14 mouse cellular contexts compared by ENCODE assay signal in the genomic region with DNA sequence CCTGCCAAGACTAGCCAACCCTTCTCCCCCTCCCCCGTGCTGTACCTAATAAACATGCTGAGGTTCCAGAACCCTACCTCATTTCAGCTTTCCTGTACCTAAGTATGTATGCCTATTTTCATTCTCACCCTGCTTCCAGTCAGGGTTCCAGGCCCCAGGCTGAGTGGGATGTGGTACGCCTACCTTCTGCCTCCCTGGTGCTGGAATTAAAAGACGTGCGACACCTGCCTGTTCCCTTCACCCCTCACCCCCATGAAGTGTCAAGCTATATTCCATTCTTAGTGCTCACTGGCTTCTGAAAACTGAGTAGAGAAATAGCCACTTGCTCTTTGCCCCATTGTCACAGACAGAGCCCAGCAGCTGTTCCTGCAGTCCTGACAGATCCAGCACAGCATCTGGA.
"Had no signal": no experiment of that assay in that cellular context is flagged by ENCODE, and none has a peak within 500 bp of the region (broad histone marks: within the 10 kb centered on the region; RNA-seq: fewer than 3 reads in every experiment).

No protein-coding gene starts in this region.

- H3K4me2 ChIP-seq: intestine, embryonic 15.5 days; neural tube, embryonic 12.5 days had no signal

- H3K27me3 ChIP-seq: intestine, embryonic 15.5 days; neural tube, embryonic 12.5 days had no signal

- ATAC-seq: intestine, embryonic 15.5 days had no signal

- DNase-seq: kidney, adult 18-20 months; kidney, postnatal 10 days; kidney, postnatal 4 days; lung, adult 18-20 months; lung, postnatal 36 days; midbrain, embryonic 14.5 days; right cerebral cortex, postnatal 14 days; thymus, adult 18-20 months; thymus, postnatal 25 days had no signal

- H3K9me3 ChIP-seq: intestine, embryonic 15.5 days; midbrain, embryonic 10.5 days; neural tube, embryonic 12.5 days had no signal

- H3K27ac ChIP-seq: intestine, embryonic 15.5 days; layer of hippocampus, adult 2 months; liver, embryonic 14.5 days; midbrain, embryonic 10.5 days; neural tube, embryonic 12.5 days had no signal

- H3K36me3 ChIP-seq: intestine, embryonic 15.5 days; neural tube, embryonic 12.5 days had no signal

- H3K9ac ChIP-seq: intestine, embryonic 15.5 days; liver, embryonic 14.5 days; neural tube, embryonic 12.5 days had no signal

- H3K4me3 ChIP-seq: intestine, embryonic 15.5 days; layer of hippocampus, adult 2 months; midbrain, embryonic 10.5 days; neural tube, embryonic 12.5 days had no signal
